Mouse (Mus musculus) testis, adult 2 months (tissue): ENCODE measurements around the gene Taf10. TPM values are rescaled to one million over a fixed set of nuclear protein-coding genes. Genes with fewer than 3 reads are reported as not detected.
"Not testable (repeated sequence)": the region's sequence is repeated elsewhere in the genome, so short reads cannot be mapped to it uniquely, and the experiment has no call there.

Experiments
- H3K27ac ChIP-seq: fragments of 200-500 bp; 2 replicates; pipeline ENCODE4 v1.5.1; 2012; ENCODE audit warnings: low read depth, low read length; ENCODE audit not compliant: control insufficient read depth, insufficient read depth
- H3K27me3 ChIP-seq: fragments of 200-500 bp; 2 replicates; pipeline ENCODE4 v1.6.1; 2012; ENCODE audit warnings: mild to moderate bottlenecking, low read length, moderate library complexity; ENCODE audit not compliant: control insufficient read depth, insufficient read depth
- H3K36me3 ChIP-seq: fragments of 200-500 bp; 2 replicates; pipeline ENCODE4 v1.6.1; 2012; ENCODE audit warnings: mild to moderate bottlenecking, low read length; ENCODE audit not compliant: control insufficient read depth, insufficient read depth
- H3K4me1 ChIP-seq: fragments of 200-500 bp; 2 replicates; pipeline ENCODE4 v1.6.1; 2012; ENCODE audit warnings: low read length; ENCODE audit not compliant: control insufficient read depth, insufficient read depth
- H3K4me3 ChIP-seq: fragments of 200-500 bp; 2 replicates; pipeline ENCODE4 v1.5.1; 2012; ENCODE audit warnings: low read depth, mild to moderate bottlenecking, low read length, moderate library complexity, mixed read lengths; ENCODE audit not compliant: control insufficient read depth
- CTCF ChIP-seq: fragments of 200-500 bp; IDR thresholded peaks from 2 replicates; pipeline ENCODE4 v1.5.1; 2012; ENCODE audit warnings: low read depth, mild to moderate bottlenecking, inconsistent platforms, low read length, moderate library complexity; ENCODE audit not compliant: control insufficient read depth, insufficient read depth, insufficient replicate concordance
- POLR2A ChIP-seq: fragments of 200-500 bp; IDR thresholded peaks from 2 replicates; pipeline ENCODE4 v1.6.1; 2012; ENCODE audit warnings: low read depth, mild to moderate bottlenecking, inconsistent platforms, low read length, moderate library complexity; ENCODE audit not compliant: control insufficient read depth
- polyA plus RNA-seq: library from polyadenylated mRNA; depleted of rRNA; stranded (reverse); fragments of >200 nt; gene quantifications from 2 replicates; pipeline ENCODE4 v1.2.3, GENCODE M21; 2012

The Taf10 gene
- polyA plus RNA-seq, 1 experiment = 472 TPM

GRCm38 (mm10) chr7:105738948-105739347, 5.2 kb downstream of the Taf10 start:
- Histone ChIP-seq H3K27ac (peak overlapping the region; percentile 71), H3K27me3 (no peaks in the 10 kb centered on the region), H3K4me1 (peaks cover 3% of the 10 kb centered on the region), H3K36me3 (no peaks in the 10 kb centered on the region), H3K4me3 (no peak overlapping the region; the same call in 1 of the 2 replicates)
- TF ChIP-seq CTCF (no peak), POLR2A (no peak)

- no peak overlapping the region for H3K27ac ChIP-seq
- peaks cover 3% of the 10 kb centered on the region for H3K4me1 ChIP-seq
- no peaks in the 10 kb centered on the region for H3K27me3 ChIP-seq
- H3K4me3 ChIP-seq = no peak overlapping the region
- TF ChIP-seq CTCF = no peak
- no peak for TF ChIP-seq POLR2A
- H3K36me3 ChIP-seq = no peaks in the 10 kb centered on the region
Observed at GRCm38 (mm10) chr7:105738286-105738685, 5.9 kb downstream of the Taf10 start.

- no peak for TF ChIP-seq POLR2A
- Histone ChIP-seq H3K36me3 (no peaks in the 10 kb centered on the region), H3K4me1 (peaks cover 3% of the 10 kb centered on the region), H3K27ac (no peak overlapping the region; the same call in 1 of the 2 replicates), H3K4me3 (peak overlapping the region; percentile 91; the same call in 1 of the 2 replicates), H3K27me3 (no peaks in the 10 kb centered on the region)
Observed at GRCm38 (mm10) chr7:105737648-105738047, 6.5 kb downstream of the Taf10 start.

- Histone ChIP-seq H3K4me1 (peaks cover 3% of the 10 kb centered on the region), H3K27ac (peak within 1 kb of the TSS; percentile 89), H3K27me3 (no peaks in the 10 kb centered on the region), H3K36me3 (no peaks in the 10 kb centered on the region), H3K4me3 (peak within 1 kb of the TSS; percentile 91)
- TF ChIP-seq CTCF = no peak
- TF ChIP-seq POLR2A = 0 out of 2 replicates have a peak, but pooled peaks have one; percentile 6
Observed at GRCm38 (mm10) chr7:105736911-105737521, 7.1 kb downstream of the Taf10 start, which contains the start of gene Rrp8. Gene Rrp8 (minus strand): TSS chr7:105737385.

- Histone ChIP-seq H3K27me3 (no peaks in the 10 kb centered on the region), H3K36me3 (no peaks in the 10 kb centered on the region), H3K4me3 (peak within 1 kb of the TSS; percentile 91), H3K27ac (peak within 1 kb of the TSS; percentile 89), H3K4me1 (peaks cover 3% of the 10 kb centered on the region)
- TF ChIP-seq POLR2A (peak; percentile 75; the same call in 1 of the 2 replicates), CTCF (0 out of 2 replicates have a peak, but pooled peaks have one; percentile 2)
Observed at GRCm38 (mm10) chr7:105736264-105736901, 7.8 kb downstream of the Taf10 start, which contains the start of gene Ilk. Gene Ilk (plus strand): TSS chr7:105736592.

- H3K4me1 ChIP-seq, H3K4me3 ChIP-seq, H3K27ac ChIP-seq, H3K36me3 ChIP-seq, H3K27me3 ChIP-seq: not testable (repeated sequence)
Observed at GRCm38 (mm10) chr7:105735464-105735863, 8.7 kb downstream of the Taf10 start.

GRCm38 (mm10) chr7:105734826-105735225, 9.3 kb downstream of the Taf10 start:
- H3K4me1 ChIP-seq = peaks cover 3% of the 10 kb centered on the region
- TF ChIP-seq POLR2A = no peak
- no peak for TF ChIP-seq CTCF
- no peaks in the 10 kb centered on the region for H3K36me3 ChIP-seq
- H3K27me3 ChIP-seq = no peaks in the 10 kb centered on the region
- H3K27ac ChIP-seq = no peak overlapping the region
- H3K4me3 ChIP-seq = no peak overlapping the region
